Mouse (Mus musculus): ENCODE results near the gene Npcd. TPM values are rescaled to one million over a fixed set of nuclear protein-coding genes. Genes with fewer than 3 reads are reported as not detected.
A peak's percentile ranks its signal among the peaks of the same experiment; 100 is the strongest.
"Not testable (repeated sequence)": the region's sequence is repeated elsewhere in the genome, so short reads cannot be mapped to it uniquely, and the experiment has no call there.

Gene Npcd
- polyA plus RNA-seq, 1 experiment = not detected

DNA sequence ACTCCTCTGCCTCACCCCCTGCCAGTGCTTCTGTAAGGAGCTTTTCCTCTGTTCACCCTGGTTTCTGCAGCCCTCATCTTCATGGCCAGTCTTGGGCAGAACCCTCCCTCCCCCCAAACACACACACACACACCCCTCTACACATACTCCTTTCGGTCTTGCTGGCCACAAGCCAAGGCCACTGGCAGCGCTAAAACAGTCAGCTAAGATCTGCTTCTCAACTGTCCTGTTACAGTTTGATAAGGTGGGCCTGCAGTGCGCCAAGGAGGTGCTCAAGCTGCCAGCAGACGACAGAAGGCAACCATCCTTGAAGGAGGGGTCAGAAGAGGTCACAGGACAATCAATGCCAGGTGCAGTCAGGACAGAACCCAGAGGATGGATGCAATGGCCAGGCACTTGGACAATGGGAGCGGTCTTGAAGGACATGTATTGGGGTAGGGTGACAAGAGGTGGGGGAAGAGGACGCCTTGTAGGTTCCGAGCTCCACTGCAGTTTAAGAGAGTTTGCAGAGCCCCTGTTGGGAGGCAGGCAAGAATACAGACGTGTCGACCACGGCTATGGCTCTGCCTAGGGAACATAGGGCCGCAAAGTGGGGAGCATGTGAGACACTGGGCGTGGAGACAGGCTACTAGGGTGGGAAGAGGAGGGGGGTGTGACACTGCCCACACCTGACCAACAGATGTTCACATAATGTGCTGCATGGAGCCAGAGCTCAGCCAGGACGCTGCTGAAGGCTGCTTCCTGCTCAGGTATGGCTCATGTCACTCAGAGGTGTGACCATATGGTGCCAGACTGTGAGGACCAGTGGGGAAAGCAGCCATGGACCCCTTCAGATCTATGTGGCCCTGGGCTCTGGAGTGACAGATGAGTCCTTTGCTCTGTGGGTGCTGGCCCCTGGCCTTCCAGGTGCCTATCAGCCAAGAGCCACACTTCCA is 11.5 kb downstream of the Npcd start:
- H3K36me3 ChIP-seq (ENCODE audit: control insufficient read depth, insufficient read depth) = peaks cover 27% of the 10 kb centered on the region
- H3K79me2 ChIP-seq (ENCODE audit: control insufficient read depth, insufficient read depth) = peaks cover 6% of the 10 kb centered on the region

DNA sequence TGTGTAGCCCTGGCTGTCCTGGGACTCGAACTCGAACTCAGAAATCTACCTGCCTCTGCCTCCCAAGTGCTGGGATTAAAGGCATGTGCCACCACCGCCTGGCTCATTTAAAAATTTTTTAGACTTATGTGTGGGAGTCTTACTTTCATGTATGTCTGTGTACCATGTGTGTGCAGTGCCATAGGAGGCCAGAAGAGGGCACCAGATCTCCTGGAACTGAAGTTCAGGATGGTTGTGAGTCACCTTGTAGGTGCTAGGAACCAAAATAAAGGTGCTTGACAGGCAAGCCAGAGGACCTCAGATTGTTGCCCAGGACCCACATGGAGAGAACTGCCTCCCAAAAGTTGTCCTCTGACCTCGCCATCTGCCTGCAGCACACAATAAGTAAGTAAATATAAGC is 15.7 kb downstream of the Npcd start:
- Histone ChIP-seq H3K27me3 (ENCODE audit: control insufficient read depth, insufficient read depth, insufficient read length) (no peaks in the 10 kb centered on the region), H3K79me3 (ENCODE audit: low read depth) (no peaks in the 10 kb centered on the region), H3K4me3 (ENCODE audit: insufficient read depth, poor library complexity, severe bottlenecking) (no peak overlapping the region), H3ac (ENCODE audit: control insufficient read depth, insufficient read length, low read depth) (no peak overlapping the region), H3K79me2 (ENCODE audit: control insufficient read depth, insufficient read depth) (no peaks in the 10 kb centered on the region), H3K36me3 (ENCODE audit: control insufficient read depth, insufficient read depth) (peaks cover 11% of the 10 kb centered on the region)
- TF ChIP-seq FOSL1 (IDR thresholded peaks at IDR 0.05; ENCODE audit: insufficient read depth, low read length, poor library complexity, severe bottlenecking) (no peak), CTCF (IDR thresholded peaks at IDR 0.05; ENCODE audit: control insufficient read depth, insufficient read depth, insufficient read length) (no peak), USF1 (IDR thresholded peaks at IDR 0.05; ENCODE audit: low read depth) (no peak), MYOG (IDR thresholded peaks at IDR 0.05; ENCODE audit: control insufficient read depth, extremely low read depth, insufficient read length) (no peak), CEBPB (IDR thresholded peaks at IDR 0.05; ENCODE audit: low read depth) (no peak), MAX (IDR thresholded peaks at IDR 0.05) (no peak), MYOD1 (IDR thresholded peaks at IDR 0.05; ENCODE audit: control insufficient read depth, insufficient read length, low read depth) (no peak)

More for the DNA sequence above, 11.5 kb downstream of the Npcd start:
- Histone ChIP-seq H3K27me3 (ENCODE audit: control insufficient read depth, insufficient read depth, insufficient read length) (no peaks in the 10 kb centered on the region), H3K79me3 (ENCODE audit: low read depth) (no peaks in the 10 kb centered on the region), H3K4me3 (ENCODE audit: insufficient read depth, poor library complexity, severe bottlenecking) (no peak overlapping the region), H3ac (ENCODE audit: control insufficient read depth, insufficient read length, low read depth) (no peak overlapping the region)
- TF ChIP-seq MAX (IDR thresholded peaks at IDR 0.05) = no peak
- no peak for TF ChIP-seq MYOD1 (IDR thresholded peaks at IDR 0.05; ENCODE audit: control insufficient read depth, insufficient read length, low read depth)
- TF ChIP-seq CEBPB (IDR thresholded peaks at IDR 0.05; ENCODE audit: low read depth) = no peak
- TF ChIP-seq USF1 (IDR thresholded peaks at IDR 0.05; ENCODE audit: low read depth) = no peak
- TF ChIP-seq FOSL1 (IDR thresholded peaks at IDR 0.05; ENCODE audit: insufficient read depth, low read length, poor library complexity, severe bottlenecking) = no peak
- TF ChIP-seq MYOG (IDR thresholded peaks at IDR 0.05; ENCODE audit: control insufficient read depth, extremely low read depth, insufficient read length) = no peak
- no peak for TF ChIP-seq CTCF (IDR thresholded peaks at IDR 0.05; ENCODE audit: control insufficient read depth, insufficient read depth, insufficient read length)

DNA sequence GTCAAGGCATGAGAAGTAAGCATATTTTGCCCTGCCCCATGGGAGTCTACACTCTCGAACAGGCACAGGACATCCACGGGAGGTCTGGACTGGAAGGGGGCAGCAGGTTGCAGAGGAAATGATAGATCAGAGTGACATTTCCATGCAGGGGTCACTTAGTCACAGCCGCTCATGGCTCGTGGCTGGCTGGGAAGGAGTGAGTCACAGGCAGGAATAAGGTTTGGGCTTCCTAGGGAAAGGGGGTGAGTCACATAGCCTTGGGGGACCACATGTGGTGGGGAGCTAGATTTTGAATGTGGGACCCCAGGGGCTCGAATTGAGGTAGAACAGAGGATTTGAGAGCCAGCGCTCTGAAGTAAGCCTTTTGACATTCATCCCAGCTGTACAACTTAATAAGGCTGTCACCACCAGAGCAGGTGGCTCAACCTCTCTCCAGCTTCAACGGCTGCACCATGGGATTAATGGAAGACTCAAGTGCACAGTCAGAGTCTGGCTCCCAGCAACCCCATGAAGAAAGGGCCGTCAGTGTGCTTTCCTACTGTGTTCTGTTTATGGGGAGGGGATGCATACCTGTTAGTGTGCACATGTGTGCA is 20.3 kb downstream of the Npcd start:
- TF ChIP-seq USF1 (IDR thresholded peaks at IDR 0.05; ENCODE audit: low read depth) = peak; percentile 54
- TF ChIP-seq MAX (IDR thresholded peaks at IDR 0.05) = peak; percentile 69
- TF ChIP-seq MYOD1 (IDR thresholded peaks at IDR 0.05; ENCODE audit: control insufficient read depth, insufficient read length, low read depth) = peak; percentile 83
- peak; percentile 85 for TF ChIP-seq FOSL1 (IDR thresholded peaks at IDR 0.05; ENCODE audit: insufficient read depth, low read length, poor library complexity, severe bottlenecking)
- no peak for TF ChIP-seq MYOG (IDR thresholded peaks at IDR 0.05; ENCODE audit: control insufficient read depth, extremely low read depth, insufficient read length)
- TF ChIP-seq CTCF (IDR thresholded peaks at IDR 0.05; ENCODE audit: control insufficient read depth, insufficient read depth, insufficient read length) = no peak
- TF ChIP-seq CEBPB (IDR thresholded peaks at IDR 0.05; ENCODE audit: low read depth) = no peak
- Histone ChIP-seq H3K4me3 (ENCODE audit: insufficient read depth, poor library complexity, severe bottlenecking) (no peak overlapping the region), H3K79me3 (ENCODE audit: low read depth) (no peaks in the 10 kb centered on the region), H3K79me2 (ENCODE audit: control insufficient read depth, insufficient read depth) (no peaks in the 10 kb centered on the region), H3ac (ENCODE audit: control insufficient read depth, insufficient read length, low read depth) (no peak overlapping the region), H3K36me3 (ENCODE audit: control insufficient read depth, insufficient read depth) (no peaks in the 10 kb centered on the region), H3K27me3 (ENCODE audit: control insufficient read depth, insufficient read depth, insufficient read length) (no peaks in the 10 kb centered on the region)

DNA sequence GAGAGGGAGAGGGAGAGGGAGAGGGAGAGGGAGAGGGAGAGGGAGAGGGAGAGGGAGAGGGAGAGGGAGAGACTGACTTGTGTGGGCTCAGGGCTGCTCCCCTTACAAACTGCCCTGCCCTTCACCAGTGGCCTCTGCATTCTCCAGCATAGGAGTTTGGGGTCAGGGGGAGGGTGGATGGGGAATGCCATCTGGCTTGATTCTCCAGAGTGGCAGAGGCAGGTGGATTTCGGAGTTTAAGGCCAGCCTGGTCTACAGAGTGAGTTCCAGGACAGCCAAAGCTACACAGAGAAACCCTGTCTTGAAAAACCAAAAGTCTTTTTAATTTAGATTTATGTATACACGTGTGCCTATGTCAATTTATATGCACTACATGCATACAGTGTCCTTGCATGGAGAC is 21.2 kb downstream of the Npcd start:
- H3K79me2 ChIP-seq (ENCODE audit: control insufficient read depth, insufficient read depth); H3K27me3 ChIP-seq (ENCODE audit: control insufficient read depth, insufficient read depth, insufficient read length); H3K36me3 ChIP-seq (ENCODE audit: control insufficient read depth, insufficient read depth); H3K4me3 ChIP-seq (ENCODE audit: insufficient read depth, poor library complexity, severe bottlenecking); H3ac ChIP-seq (ENCODE audit: control insufficient read depth, insufficient read length, low read depth); H3K79me3 ChIP-seq (ENCODE audit: low read depth): not testable (repeated sequence)
- peak; percentile 63 for TF ChIP-seq MYOD1 (IDR thresholded peaks at IDR 0.05; ENCODE audit: control insufficient read depth, insufficient read length, low read depth)

DNA sequence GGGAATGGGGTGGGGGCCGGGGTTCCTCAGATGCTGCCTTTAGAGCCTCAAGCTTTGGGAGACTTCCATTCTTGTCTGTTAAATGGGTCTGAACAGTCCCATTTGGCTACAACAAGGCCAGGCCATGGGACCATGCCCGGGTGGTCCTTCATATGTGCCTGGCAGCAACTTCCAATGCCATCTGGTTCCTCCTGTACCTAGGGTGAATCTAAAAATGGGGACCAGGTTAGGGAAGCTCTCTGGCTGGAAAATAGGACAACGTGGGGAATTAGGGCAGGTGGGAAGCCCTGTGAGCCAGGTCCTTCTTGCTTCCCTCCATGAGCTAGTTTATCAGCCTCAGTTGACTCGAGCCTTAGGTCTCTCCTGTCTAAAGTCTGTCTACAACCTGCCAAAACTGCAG is 23.0 kb downstream of the Npcd start:
- Histone ChIP-seq H3ac (ENCODE audit: control insufficient read depth, insufficient read length, low read depth) (no peak overlapping the region), H3K79me3 (ENCODE audit: low read depth) (no peaks in the 10 kb centered on the region), H3K79me2 (ENCODE audit: control insufficient read depth, insufficient read depth) (no peaks in the 10 kb centered on the region), H3K36me3 (ENCODE audit: control insufficient read depth, insufficient read depth) (no peaks in the 10 kb centered on the region), H3K4me3 (ENCODE audit: insufficient read depth, poor library complexity, severe bottlenecking) (no peak overlapping the region), H3K27me3 (ENCODE audit: control insufficient read depth, insufficient read depth, insufficient read length) (no peaks in the 10 kb centered on the region)
- no peak for TF ChIP-seq CEBPB (IDR thresholded peaks at IDR 0.05; ENCODE audit: low read depth)
- no peak for TF ChIP-seq MYOD1 (IDR thresholded peaks at IDR 0.05; ENCODE audit: control insufficient read depth, insufficient read length, low read depth)
- no peak for TF ChIP-seq CTCF (IDR thresholded peaks at IDR 0.05; ENCODE audit: control insufficient read depth, insufficient read depth, insufficient read length)
- TF ChIP-seq MAX (IDR thresholded peaks at IDR 0.05) = no peak
- no peak for TF ChIP-seq FOSL1 (IDR thresholded peaks at IDR 0.05; ENCODE audit: insufficient read depth, low read length, poor library complexity, severe bottlenecking)
- TF ChIP-seq USF1 (IDR thresholded peaks at IDR 0.05; ENCODE audit: low read depth) = no peak
- no peak for TF ChIP-seq MYOG (IDR thresholded peaks at IDR 0.05; ENCODE audit: control insufficient read depth, extremely low read depth, insufficient read length)
